Mouse (Mus musculus) spleen, adult 18-20 months (tissue): ENCODE data around the gene Snx1.

ENCODE experiments used
- DNase-seq, 2 experiments: peaks; one replicate each; pipeline ENCODE4 v3.0.0; 2022; ENCODE audit warnings: mixed read lengths in 2 of 2

Snx1 gene

GRCm38 (mm10) chr9:66042331-66042730 lies 84.1 kb downstream of the Snx1 start:
- DNase-seq: no peak

- no peak for DNase-seq
Observed at GRCm38 (mm10) chr9:66040801-66041200, 85.6 kb downstream of the Snx1 start.

GRCm38 (mm10) chr9:66039290-66039689 lies 87.1 kb downstream of the Snx1 start:
- DNase-seq: no peak

- DNase-seq: no peak
Observed at GRCm38 (mm10) chr9:66038581-66038980, 87.8 kb downstream of the Snx1 start.
